Mouse (Mus musculus): Measurements from ENCODE around the gene Tbc1d8. TPM values are rescaled to one million over a fixed set of nuclear protein-coding genes. Genes with fewer than 3 reads are reported as not detected.

Gene Tbc1d8
- 10 to 100 TPM in 1 of 2 experiments, 1 to 10 TPM in 1; 7.6 to 14.6 TPM for total RNA-seq (2021)
- long read RNA-seq, experiment 1, full-length matches to known transcripts = 7 of 11 reads
- long read RNA-seq, experiment 1, partial matches to known transcripts = 3 of 11 reads
- long read RNA-seq, experiment 1, other reads (novel, unspliced or antisense) = 1 of 11 reads
- long read RNA-seq, experiment 2, full-length matches to known transcripts = 5 of 9 reads
- long read RNA-seq, experiment 2, partial matches to known transcripts = 3 of 9 reads
- long read RNA-seq, experiment 2, other reads (novel, unspliced or antisense) = 1 of 9 reads

DNA sequence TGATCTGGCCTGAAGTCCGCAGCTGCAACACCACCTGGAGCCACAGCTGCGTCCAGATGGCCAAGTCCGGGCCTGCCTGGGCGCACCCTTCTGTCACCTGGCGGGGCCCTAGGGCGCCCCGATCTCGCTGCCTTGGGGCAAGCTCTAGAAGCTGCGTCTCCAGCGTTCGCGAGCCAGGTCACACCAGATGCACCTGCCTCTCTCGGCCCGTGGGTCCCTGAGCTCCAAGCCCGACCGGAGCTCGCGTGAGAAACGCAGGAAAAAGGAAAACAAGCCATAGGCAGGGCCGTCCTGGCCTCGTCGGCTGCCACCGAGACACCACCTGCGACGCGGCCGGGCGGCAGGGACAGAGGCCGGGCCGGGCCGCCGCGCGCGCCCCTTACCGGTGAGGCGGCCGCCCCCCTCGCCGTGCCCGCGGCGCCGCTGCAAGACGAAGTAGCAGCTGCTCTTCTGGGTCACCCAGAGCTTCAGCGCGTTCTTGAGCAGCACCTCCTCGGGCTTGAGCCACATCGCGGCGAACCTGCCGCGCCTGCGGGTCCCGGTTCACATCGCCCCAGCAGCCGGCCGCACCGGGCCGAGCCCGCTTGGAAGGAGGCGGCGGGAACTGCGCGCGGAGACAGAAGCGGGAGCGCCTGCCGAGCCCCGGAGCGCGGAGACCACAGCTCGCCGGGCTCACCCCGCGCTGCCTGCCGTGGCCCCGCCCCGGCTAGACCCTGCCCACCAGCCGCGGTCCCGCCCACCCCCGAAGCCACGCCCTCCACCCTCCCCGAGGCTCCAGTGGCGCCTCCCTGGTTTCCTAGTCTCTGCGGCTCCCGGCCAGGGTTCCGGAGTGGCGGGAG, at the start of gene Tbc1d8:
Gene Tbc1d8, minus strand, starts transcription at position 699 of the 839 bp plus-strand sequence.
- DNase-seq (ENCODE audit: low spot score in 2 of 2) = peak; percentile 84 to 85

DNA sequence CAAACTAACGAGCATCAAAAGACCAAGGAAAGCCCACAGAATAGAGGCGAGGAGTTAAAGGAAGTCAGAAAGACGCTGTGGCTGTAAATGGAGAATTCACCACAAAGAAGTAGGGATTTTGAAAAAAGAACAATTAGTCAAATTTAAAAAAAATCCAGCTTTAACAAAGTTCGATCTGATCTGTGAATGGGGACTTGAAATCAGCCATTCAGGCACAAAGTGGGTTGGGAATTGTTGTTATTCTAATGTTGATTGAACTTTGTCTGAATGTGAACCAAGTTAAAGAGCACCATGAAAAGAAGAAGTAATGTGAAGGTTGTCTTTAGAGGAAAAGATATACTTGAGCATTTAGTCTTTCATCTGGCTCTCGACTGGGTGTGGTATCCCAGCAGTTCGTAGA, 49.8 kb upstream of the Tbc1d8 start:
- no peak for DNase-seq (ENCODE audit: low spot score in 2 of 2)

DNA sequence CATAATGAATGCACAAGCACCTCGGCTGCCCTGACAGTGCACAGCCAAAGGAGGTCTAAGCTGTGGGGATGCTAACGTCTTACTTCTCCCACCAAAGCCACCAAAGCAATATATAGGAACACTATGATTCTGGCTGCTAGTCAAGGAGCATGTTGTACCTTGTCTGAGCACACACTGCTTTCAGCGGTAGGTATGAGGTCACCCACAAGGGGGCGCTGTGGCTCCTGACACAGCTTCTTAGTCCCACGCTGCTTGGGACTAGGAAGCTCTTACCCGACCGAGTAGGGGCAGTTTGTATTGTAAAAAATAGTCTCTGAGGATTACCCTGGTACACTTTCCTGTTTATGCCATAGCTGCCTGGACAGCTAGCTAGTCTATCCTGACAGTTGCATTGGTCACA, 48.9 kb upstream of the Tbc1d8 start:
- DNase-seq (ENCODE audit: low spot score in 2 of 2) = peak; percentile 76 to 79

DNA sequence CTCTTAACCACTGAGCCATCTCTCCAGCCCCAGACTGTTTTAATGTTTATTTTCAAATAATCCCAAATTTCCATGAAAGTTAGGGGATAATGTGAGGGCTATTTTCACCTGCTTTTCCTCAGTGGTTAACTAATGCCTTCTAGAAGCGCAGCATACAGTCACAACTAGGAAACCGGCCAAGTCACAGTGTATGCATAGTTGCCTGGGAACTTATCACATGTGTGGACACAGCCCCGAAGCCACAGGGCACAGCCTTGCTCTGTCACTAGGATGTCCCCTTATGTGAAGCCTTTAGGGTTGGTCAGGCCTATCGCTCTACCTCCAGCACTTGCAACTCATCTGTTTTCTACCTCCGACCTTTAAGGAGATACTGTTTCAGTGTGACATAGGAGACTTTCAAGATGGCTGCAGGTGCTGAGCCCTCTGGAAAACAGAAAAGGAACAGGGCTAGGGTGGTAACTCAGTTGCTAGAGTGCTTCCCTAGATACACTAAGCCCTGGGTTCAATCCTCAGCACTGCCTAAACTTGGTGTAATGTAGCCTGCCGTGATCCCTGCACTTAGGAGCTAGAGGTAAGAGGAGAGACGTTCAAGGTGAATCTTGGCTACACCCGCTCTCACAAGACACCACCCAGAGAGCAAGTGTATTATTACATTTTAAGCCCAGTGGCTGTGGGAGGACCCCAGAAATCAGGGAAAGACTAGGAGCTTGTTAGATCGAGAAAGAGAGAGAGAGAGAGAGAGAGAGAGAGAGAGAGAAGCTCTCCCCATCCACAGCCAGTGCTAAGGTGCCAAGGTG, 48.0 kb upstream of the Tbc1d8 start:
- no peak for DNase-seq (ENCODE audit: low spot score in 2 of 2)

GRCm38 (mm10) chr1:39525763-39526162, 47.2 kb upstream of the Tbc1d8 start:
- DNase-seq (ENCODE audit: low spot score in 2 of 2) = no peak

GRCm38 (mm10) chr1:39522519-39522918, 44.0 kb upstream of the Tbc1d8 start:
- no peak for DNase-seq (ENCODE audit: low spot score in 2 of 2)

- no peak for DNase-seq (ENCODE audit: low spot score in 2 of 2)
Observed at GRCm38 (mm10) chr1:39521326-39521725, 42.8 kb upstream of the Tbc1d8 start.

DNA sequence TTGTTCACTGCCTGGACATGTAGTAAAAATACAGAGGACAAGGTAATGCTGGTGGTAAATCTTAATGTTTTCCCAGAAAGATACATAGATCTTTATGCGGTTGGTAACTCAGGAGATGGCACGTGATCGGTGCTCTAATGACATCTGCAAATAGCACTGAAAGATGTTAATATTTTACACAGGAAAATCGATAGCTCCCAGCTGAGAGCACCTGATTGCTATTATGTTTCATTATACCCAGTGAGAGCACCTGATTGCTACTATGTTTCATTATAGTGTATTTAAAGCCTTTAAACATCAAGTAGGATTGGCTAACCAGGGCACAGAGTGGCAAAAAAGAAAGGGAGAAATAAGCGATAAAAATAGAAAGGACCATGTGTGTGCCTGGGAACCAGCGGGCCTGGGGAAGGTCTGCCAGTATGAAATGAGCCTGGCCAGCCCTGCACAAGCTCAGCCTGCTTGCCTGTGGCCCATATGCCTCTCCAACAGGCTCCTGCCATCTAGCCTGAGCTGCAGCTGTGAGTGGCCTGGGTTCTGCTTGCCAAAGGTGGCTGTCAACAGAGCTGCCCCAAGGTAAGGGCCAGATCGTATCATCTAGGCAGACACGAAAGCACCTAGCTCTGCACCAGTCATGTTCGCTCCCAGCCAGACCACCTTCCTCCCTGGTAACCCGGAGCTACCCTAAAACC, 36.9 kb upstream of the Tbc1d8 start:
- DNase-seq (ENCODE audit: low spot score in 2 of 2) = no peak

DNA sequence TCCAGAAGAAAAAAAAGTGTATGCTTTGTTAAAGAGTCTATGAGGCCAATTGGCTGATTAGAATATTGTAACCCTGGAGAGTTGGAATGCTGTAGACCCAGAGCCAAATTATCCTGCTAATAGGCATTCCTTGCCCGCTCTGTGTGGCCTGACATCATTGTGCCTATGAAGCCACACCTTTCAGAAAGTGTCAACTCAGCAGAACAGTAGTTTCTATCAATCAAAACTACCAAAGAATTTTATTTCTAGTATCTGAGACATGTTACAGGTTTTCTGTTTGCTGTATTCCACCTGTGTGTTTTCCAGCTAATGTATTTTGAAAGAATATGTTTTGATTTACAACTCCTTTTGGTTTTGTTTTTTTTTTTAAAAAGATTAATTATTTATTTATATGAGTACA, 33.6 kb upstream of the Tbc1d8 start:
- DNase-seq (ENCODE audit: low spot score in 2 of 2) = no peak

DNA sequence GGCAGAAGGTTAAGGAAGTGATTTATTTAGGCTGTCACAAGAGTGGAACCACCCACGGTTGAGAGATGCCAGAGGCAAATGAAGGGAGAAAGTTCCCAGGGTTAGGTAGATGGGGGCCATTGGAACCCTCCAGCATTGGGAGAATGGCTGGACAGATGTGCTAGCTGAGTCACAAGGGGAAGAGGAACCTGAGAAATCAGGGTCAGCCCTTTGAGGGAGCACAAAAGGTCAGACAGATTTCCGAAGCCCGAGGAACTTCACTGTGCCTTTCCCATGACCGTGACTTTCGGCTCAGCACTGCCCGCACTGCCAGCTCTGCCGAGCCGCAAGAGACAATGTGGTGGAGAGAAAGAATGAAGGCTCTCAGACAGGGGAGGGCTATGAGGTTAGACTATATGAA, 33.2 kb upstream of the Tbc1d8 start:
- no peak for DNase-seq (ENCODE audit: low spot score in 2 of 2)

DNA sequence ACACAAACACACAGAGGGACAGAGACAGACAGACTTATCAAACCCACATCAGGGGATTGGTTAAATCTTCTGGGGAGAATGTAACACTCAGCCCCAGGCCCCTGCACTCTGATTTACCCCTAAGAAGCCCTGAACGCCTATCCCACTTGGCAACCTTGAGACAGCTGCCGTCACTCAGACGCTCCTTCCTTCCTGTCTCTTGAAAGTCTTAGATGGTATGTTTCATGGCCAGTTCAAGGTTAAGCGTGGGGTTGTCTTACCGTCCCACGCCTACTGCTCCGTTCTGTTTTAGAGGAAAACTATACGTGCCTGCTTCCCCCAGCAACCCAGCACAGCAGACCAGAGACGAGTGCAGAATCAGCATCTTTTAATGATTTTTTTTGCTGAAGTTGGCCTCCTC, 27.0 kb upstream of the Tbc1d8 start:
- DNase-seq (ENCODE audit: low spot score in 2 of 2) = no peak

- DNase-seq (ENCODE audit: low spot score in 2 of 2) = no peak
Observed at GRCm38 (mm10) chr1:39504261-39504660, 25.7 kb upstream of the Tbc1d8 start.

DNA sequence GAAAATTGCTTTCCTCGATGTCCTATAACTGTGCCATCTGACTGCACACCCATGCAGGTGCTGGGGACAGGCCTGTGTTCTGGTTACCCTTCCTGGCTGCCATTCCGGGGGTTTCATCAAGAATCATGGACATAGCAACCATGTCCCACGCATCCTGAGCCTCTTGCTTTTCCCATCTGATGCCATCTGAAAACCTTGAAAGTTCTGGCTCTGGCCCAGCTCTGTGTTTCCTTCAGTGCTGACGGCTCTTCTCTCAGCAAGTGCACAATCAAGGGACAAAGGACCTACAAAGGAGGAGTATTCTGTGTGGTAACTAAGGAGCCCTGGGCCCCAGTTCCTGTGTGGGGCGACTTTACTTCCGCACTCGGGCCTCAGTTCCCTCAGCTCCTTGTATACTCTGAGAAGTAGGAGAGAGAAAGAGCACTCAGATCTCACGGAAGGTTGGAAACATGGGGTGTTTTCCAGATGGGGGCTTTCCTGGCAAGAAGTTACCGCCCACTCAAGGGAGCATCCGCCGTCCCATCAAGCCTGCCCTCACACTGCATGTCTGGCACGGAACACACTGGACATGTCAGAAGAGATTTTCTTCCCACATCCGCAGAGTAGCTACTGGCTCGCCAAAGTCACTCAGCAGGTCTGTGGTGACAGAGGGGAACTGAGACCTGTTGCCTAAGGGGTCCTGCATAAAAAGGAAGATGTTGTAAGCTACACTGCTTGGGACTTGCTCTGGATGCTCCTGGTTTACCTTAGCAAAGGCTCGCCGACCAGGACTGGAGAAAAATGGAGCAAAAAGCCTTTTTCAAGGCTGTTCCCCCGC, 24.5 kb upstream of the Tbc1d8 start:
- no peak for DNase-seq (ENCODE audit: low spot score in 2 of 2)

GRCm38 (mm10) chr1:39499485-39499941, 21.0 kb upstream of the Tbc1d8 start:
- no peak for DNase-seq (ENCODE audit: low spot score in 2 of 2)

GRCm38 (mm10) chr1:39497748-39498147, 19.2 kb upstream of the Tbc1d8 start:
- DNase-seq (ENCODE audit: low spot score in 2 of 2) = no peak

- DNase-seq (ENCODE audit: low spot score in 2 of 2) = no peak
Observed at GRCm38 (mm10) chr1:39496995-39497394, 18.4 kb upstream of the Tbc1d8 start.

GRCm38 (mm10) chr1:39493664-39494063, 15.1 kb upstream of the Tbc1d8 start:
- DNase-seq (ENCODE audit: low spot score in 2 of 2) = no peak

DNA sequence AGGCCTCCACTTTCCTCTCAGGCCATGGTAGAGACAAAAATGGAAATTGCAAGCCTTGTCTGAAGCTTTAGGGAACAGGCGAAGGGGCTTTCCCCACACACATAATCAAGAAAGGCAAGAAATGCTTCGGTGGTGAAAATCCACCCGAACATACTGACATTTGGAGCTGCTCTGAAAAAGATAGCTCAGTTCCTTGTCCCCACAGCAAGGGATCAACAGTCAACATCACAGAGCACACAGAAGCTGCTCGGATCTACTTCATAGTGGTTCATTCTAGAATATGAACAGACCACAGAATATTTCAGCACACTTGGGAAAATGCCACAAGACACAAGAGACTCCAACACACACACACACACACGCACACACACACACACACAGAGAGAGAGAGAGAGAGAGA, 14.6 kb upstream of the Tbc1d8 start:
- no peak for DNase-seq (ENCODE audit: low spot score in 2 of 2)

- no peak for DNase-seq (ENCODE audit: low spot score in 2 of 2)
Observed at GRCm38 (mm10) chr1:39487370-39487769, 8.8 kb upstream of the Tbc1d8 start.
